Mouse (Mus musculus) CH12.LX (cell line): ENCODE measurements at regions not wholly inside any gene's neighbourhood (a gene's known extent, or its start where the extent isn't known, plus 50 kb on each side); places are given as distances from the start of the nearest gene placed in this dataset.

Experiments used
- DNase-seq: peaks from one replicate; pipeline ENCODE4 v3.0.0-alpha.2; 2013; ENCODE audit errors: extremely low read depth
- H3K27ac ChIP-seq: 2 replicates; pipeline ENCODE4 v1.5.1; 2012; ENCODE audit warnings: low read depth, mild to moderate bottlenecking, control low read depth, moderate library complexity; ENCODE audit not compliant: insufficient read depth
- H3K27me3 ChIP-seq: replicated peaks from 2 replicates; pipeline ENCODE3; 2012; ENCODE audit warnings: inconsistent platforms
- H3K36me3 ChIP-seq, 2 experiments: replicated peaks in 1 of 2; 2 replicates each; pipeline versions ENCODE3 to v1.6.1; 2012; ENCODE audit warnings: inconsistent platforms in 1 of 2, low read length in 1 of 2, mild to moderate bottlenecking in 1 of 2, mixed read lengths in 1 of 2, moderate library complexity in 1 of 2; ENCODE audit not compliant: control insufficient read depth in 1 of 2, insufficient read depth in 1 of 2
- H3K4me1 ChIP-seq, 2 experiments: 2 replicates each; pipeline ENCODE4 v1.6.1; 2012; ENCODE audit warnings: inconsistent platforms in 1 of 2, moderate library complexity in 1 of 2; ENCODE audit not compliant: insufficient read depth in 2 of 2, control insufficient read depth in 1 of 2
- H3K4me2 ChIP-seq: 2 replicates; pipeline ENCODE4 v1.6.1; 2012; ENCODE audit warnings: low read depth, mild to moderate bottlenecking, control low read depth; ENCODE audit not compliant: poor library complexity, insufficient read depth, severe bottlenecking
- H3K4me3 ChIP-seq, 3 experiments: fragments of 150-350 bp in 1 of 3; sonication (generic) in 1 of 3; replicated peaks in 1 of 3; 2 replicates each; pipeline versions ENCODE3 to v1.5.1; 2011 to 2012; ENCODE audit warnings: low read depth in 2 of 3, low read length in 2 of 3, mild to moderate bottlenecking in 2 of 3, moderate library complexity in 2 of 3, control low read depth in 1 of 3, improper control_type of control experiment in 1 of 3, inconsistent platforms in 1 of 3, mixed read lengths in 1 of 3; ENCODE audit not compliant: poor library complexity in 1 of 3
- H3K79me2 ChIP-seq: replicated peaks from 2 replicates; pipeline ENCODE4 v1.6.1; 2012; ENCODE audit warnings: mild to moderate bottlenecking, moderate library complexity; ENCODE audit not compliant: control insufficient read depth, poor library complexity, insufficient read depth, severe bottlenecking; ENCODE audit errors: extremely low read depth
- H3K9ac ChIP-seq: 2 replicates; pipeline ENCODE4 v1.6.1; 2012; ENCODE audit warnings: low read depth, mild to moderate bottlenecking, control low read depth, moderate library complexity; ENCODE audit not compliant: insufficient read depth
- H3K9me3 ChIP-seq: replicated peaks from 2 replicates; pipeline ENCODE3; 2012; ENCODE audit warnings: low read length, inconsistent platforms, mixed read lengths
- CHD2 ChIP-seq: IDR thresholded peaks from 2 replicates; pipeline ENCODE4 v1.6.1; 2011; ENCODE audit warnings: low read length, improper control_type of control experiment
- CTCF ChIP-seq, 2 experiments: IDR thresholded peaks in 1 of 2; conservative IDR thresholded peaks in 1 of 2; 2 replicates each; pipeline ENCODE4 v1.5.1; 2011 to 2012; ENCODE audit warnings: low read depth in 2 of 2, low read length in 2 of 2, improper control_type of control experiment in 1 of 2, inconsistent platforms in 1 of 2, mild to moderate bottlenecking in 1 of 2, moderate library complexity in 1 of 2
- E2F4 ChIP-seq: IDR thresholded peaks from 2 replicates; pipeline ENCODE4 v1.6.1; 2011; ENCODE audit warnings: low read depth, low read length, improper control_type of control experiment; ENCODE audit not compliant: insufficient replicate concordance
- ELF1 ChIP-seq: IDR thresholded peaks from 2 replicates; pipeline ENCODE4 v1.6.1; 2014; ENCODE audit warnings: low read depth, mild to moderate bottlenecking, inconsistent platforms, low read length, improper control_type of control experiment
- EP300 ChIP-seq: IDR thresholded peaks from 2 replicates; pipeline ENCODE4 v1.6.1; 2011; ENCODE audit warnings: low read length, improper control_type of control experiment
- GABPA ChIP-seq: IDR thresholded peaks from 2 replicates; pipeline ENCODE4 v1.6.1; 2012; ENCODE audit warnings: low read depth, low read length, improper control_type of control experiment, inconsistent platforms; ENCODE audit not compliant: insufficient replicate concordance
- JUN ChIP-seq: IDR thresholded peaks from 2 replicates; pipeline ENCODE4 v1.6.1; 2011; ENCODE audit warnings: low read depth, mild to moderate bottlenecking, low read length, improper control_type of control experiment, moderate library complexity; ENCODE audit not compliant: insufficient read depth
- MAX ChIP-seq: IDR thresholded peaks from 2 replicates; pipeline ENCODE4 v1.6.1; 2011; ENCODE audit warnings: low read length, improper control_type of control experiment
- MAZ ChIP-seq: IDR thresholded peaks from 2 replicates; pipeline ENCODE4 v1.6.1; 2012; ENCODE audit warnings: low read depth, mild to moderate bottlenecking, inconsistent platforms, low read length, improper control_type of control experiment, moderate library complexity
- MXI1 ChIP-seq: IDR thresholded peaks from 2 replicates; pipeline ENCODE4 v1.6.1; 2011; ENCODE audit warnings: mild to moderate bottlenecking, low read depth, low read length, improper control_type of control experiment
- MYC ChIP-seq: IDR thresholded peaks from 2 replicates; pipeline ENCODE4 v1.6.1; 2011; ENCODE audit warnings: low read depth, mild to moderate bottlenecking, improper control_type of control experiment, low read length
- NELFE ChIP-seq: IDR thresholded peaks from 2 replicates; pipeline ENCODE4 v1.6.1; 2011; ENCODE audit warnings: low read depth, low read length, improper control_type of control experiment
- POLR2A ChIP-seq: IDR thresholded peaks from 2 replicates; pipeline ENCODE4 v1.6.1; 2011; ENCODE audit warnings: low read depth, mild to moderate bottlenecking, improper control_type of control experiment, low read length
- POLR2AphosphoS2 ChIP-seq: IDR thresholded peaks from 2 replicates; pipeline ENCODE4 v1.6.1; 2011; ENCODE audit warnings: low read depth, low read length, improper control_type of control experiment
- RAD21 ChIP-seq: IDR thresholded peaks from 2 replicates; pipeline ENCODE4 v1.6.1; 2011; ENCODE audit warnings: low read depth, mild to moderate bottlenecking, low read length, improper control_type of control experiment, moderate library complexity
- RCOR1 ChIP-seq: conservative IDR thresholded peaks from 2 replicates; pipeline ENCODE4 v1.6.1; 2012; ENCODE audit warnings: low read depth, mild to moderate bottlenecking, inconsistent platforms, low read length, improper control_type of control experiment
- SMC3 ChIP-seq: IDR thresholded peaks from 2 replicates; pipeline ENCODE4 v1.6.1; 2011; ENCODE audit warnings: low read depth, low read length, improper control_type of control experiment
- TBP ChIP-seq: conservative IDR thresholded peaks from 2 replicates; pipeline ENCODE4 v1.6.1; 2011; ENCODE audit warnings: low read depth, low read length, improper control_type of control experiment
- ZC3H11A ChIP-seq: IDR thresholded peaks from 2 replicates; pipeline ENCODE4 v1.6.1; 2012; ENCODE audit warnings: low read depth, mild to moderate bottlenecking, inconsistent platforms, low read length, improper control_type of control experiment
- ZKSCAN1 ChIP-seq: IDR thresholded peaks from 2 replicates; pipeline ENCODE4 v1.6.1; 2012; ENCODE audit warnings: low read depth, inconsistent platforms, low read length, improper control_type of control experiment, borderline replicate concordance
- ZMIZ1 ChIP-seq: IDR thresholded peaks from 2 replicates; pipeline ENCODE4 v1.6.1; 2012; ENCODE audit warnings: low read depth, mild to moderate bottlenecking, inconsistent platforms, low read length, improper control_type of control experiment
- ZNF384 ChIP-seq: IDR thresholded peaks from 2 replicates; pipeline ENCODE4 v1.6.1; 2012; ENCODE audit warnings: low read depth, low read length, improper control_type of control experiment, inconsistent platforms
- dilution Hi-C: fragments of 300-500 bp; cut with MboI; formaldehyde crosslinking; loops from 2 replicates; pipeline ENCODE4 v1.14.3; 2020; ENCODE audit warnings: low sequenced_read_pairs; ENCODE audit not compliant: extremely low pct_unique_long_range_greater_than_20kb, extremely low pct_ligation_motif_present
- in situ Hi-C: fragments of 300-500 bp; cut with MboI; formaldehyde crosslinking; loops from 3 replicates; pipeline ENCODE4 v1.14.3; 2019; ENCODE audit warnings: low sequenced_read_pairs, low pct_ligation_motif_present, low pct_unique_long_range_greater_than_20kb, mixed read lengths

- Histone ChIP-seq H3K36me3 (no peaks in the 10 kb centered on the region), H3K4me1 (peaks cover 0 to 4% of the 10 kb centered on the region in 2 experiments; a peak in 1 of 4 replicates), H3K27ac (no peak overlapping the region), H3K4me3 (no peak overlapping the region), H3K79me2 (no peaks in the 10 kb centered on the region), H3K9ac (no peak overlapping the region), H3K9me3 (no peaks in the 10 kb centered on the region), H3K27me3 (no peaks in the 10 kb centered on the region), H3K4me2 (no peak overlapping the region)
- in situ Hi-C loops = loop anchor here (25.0 kb wide), 2 partner anchors 508 to 1233 kb away; no protein-coding TSS in a partner anchor
- dilution Hi-C loops = no loop called here
- TF ChIP-seq POLR2A (no peak), SMC3 (peak; percentile 87), CHD2 (no peak), EP300 (no peak), CTCF (conservative IDR thresholded peaks at IDR 0.05 in 1 of 2, IDR thresholded peaks at IDR 0.05 in 1 of 2; ENCODE audit: low read depth in 2 of 2, low read length in 2 of 2) (peak; percentile 58 to 84), RAD21 (peak; percentile 74), ZC3H11A (peak; percentile 51; the same call in 1 of the 2 replicates), NELFE (no peak), MYC (0 out of 2 replicates have a peak, but pooled peaks have one; percentile 47)
- peak; percentile 65 for DNase-seq
Observed at GRCm38 (mm10) chr16:49529060-49529459, 170.0 kb upstream of the Ift57 start.

GRCm38 (mm10) chr16:49530051-49530450 lies 169.0 kb upstream of the Ift57 start:
- H3K9ac ChIP-seq = no peak overlapping the region
- in situ Hi-C loops (loop anchor here (25.0 kb wide), 2 partner anchors 507 to 1232 kb away; no protein-coding TSS in a partner anchor), dilution Hi-C loops (no loop called here)
- no peak for DNase-seq
- no peak overlapping the region for H3K4me3 ChIP-seq
- H3K27me3 ChIP-seq = no peaks in the 10 kb centered on the region
- no peaks in the 10 kb centered on the region for H3K79me2 ChIP-seq
- H3K36me3 ChIP-seq = no peaks in the 10 kb centered on the region
- H3K27ac ChIP-seq = no peak overlapping the region
- H3K4me2 ChIP-seq = no peak overlapping the region
- H3K4me1 ChIP-seq = peaks cover 0 to 4% of the 10 kb centered on the region in 2 experiments; a peak in 1 of 4 replicates
- TF ChIP-seq E2F4 (no peak), RCOR1 (no peak), POLR2A (no peak), ZKSCAN1 (no peak), POLR2AphosphoS2 (no peak), EP300 (no peak), ZMIZ1 (no peak), ZNF384 (no peak), MAZ (no peak), GABPA (no peak), MAX (no peak), JUN (no peak), ELF1 (no peak), TBP (no peak), MXI1 (no peak)
- H3K9me3 ChIP-seq = no peaks in the 10 kb centered on the region
